6 mouse cellular contexts compared by ENCODE assay signal in genomic region chr12:115334770-115335169, GRCm38 (mm10).
DNase-seq lines count a peak whose midpoint lies in the region; ATAC-seq lines count a peak whose summit lies in the region.

No protein-coding gene starts in this region.

- DNase-seq in CD4-positive helper T cell, adult 2 months (ENCODE audit: low read depth, low spot score), result peak; percentile 12
- peak; percentile 5 to 27 for DNase-seq in natural killer cell, adult 2 months (ENCODE audit: low spot score in 2 of 2)

- peak; percentile 61 for ATAC-seq in CD4-positive, CD25-positive, alpha-beta regulatory T cell, adult 4 months
- peak; percentile 75 for ATAC-seq in activated CD4-positive, CD25-positive, alpha-beta regulatory T cell, adult 4 months
- ATAC-seq in granulocyte monocyte progenitor cell, adult 5-6 weeks (replicated peaks; ENCODE audit: poor library complexity, severe bottlenecking), result peak; percentile 50
- ATAC-seq in megakaryocyte, adult 5-6 weeks (ENCODE audit: poor library complexity, severe bottlenecking), result peak; percentile 36

Comparison
In these comparisons a context has a peak if more than half of its experiments do, and no peak if none do; other contexts are left out.
1. Peak in every context shown above with its lines: DNase-seq and ATAC-seq.